Mouse (Mus musculus) ES-Bruce4 (cell line): ENCODE data around the gene Clns1a. TPM values are rescaled to one million over a fixed set of nuclear protein-coding genes. Genes with fewer than 3 reads are reported as not detected.
A peak's percentile ranks its signal among the peaks of the same experiment; 100 is the strongest.

Source experiments
- H3K27ac ChIP-seq: 2 replicates; pipeline ENCODE4 v1.5.1; 2012; ENCODE audit warnings: low read length, inconsistent platforms; ENCODE audit not compliant: insufficient read depth
- H3K27me3 ChIP-seq: 2 replicates; pipeline ENCODE4 v1.6.1; 2012; ENCODE audit warnings: mild to moderate bottlenecking, low read length, inconsistent platforms; ENCODE audit not compliant: control insufficient read depth, poor library complexity, insufficient read depth, severe bottlenecking
- H3K36me3 ChIP-seq: 2 replicates; pipeline ENCODE4 v1.6.1; 2012; ENCODE audit warnings: inconsistent platforms, mild to moderate bottlenecking, low read length, moderate library complexity; ENCODE audit not compliant: control insufficient read depth, poor library complexity, insufficient read depth, severe bottlenecking
- H3K4me1 ChIP-seq: one replicate; pipeline ENCODE4 v1.8.1; 2011; ENCODE audit warnings: low read length; ENCODE audit not compliant: control insufficient read depth, insufficient read depth
- H3K4me3 ChIP-seq: 2 replicates; pipeline ENCODE4 v1.5.1; 2011; ENCODE audit warnings: low read depth, mild to moderate bottlenecking, low read length
- H3K9ac ChIP-seq: 2 replicates; pipeline ENCODE4 v1.6.1; 2012; ENCODE audit warnings: low read depth, mild to moderate bottlenecking, inconsistent platforms; ENCODE audit not compliant: poor library complexity, severe bottlenecking
- H3K9me3 ChIP-seq: replicated peaks from 2 replicates; pipeline ENCODE4 v1.6.1; 2012; ENCODE audit warnings: mild to moderate bottlenecking, low read length, inconsistent platforms; ENCODE audit not compliant: control insufficient read depth, poor library complexity, insufficient read depth, severe bottlenecking
- CTCF ChIP-seq: IDR thresholded peaks from one replicate; pipeline ENCODE4 v1.8.1; 2011; ENCODE audit warnings: low read depth, low read length
- EP300 ChIP-seq: IDR thresholded peaks from 2 replicates; pipeline ENCODE4 v1.6.1; 2011; ENCODE audit warnings: low read depth, low read length; ENCODE audit not compliant: insufficient read depth
- POLR2A ChIP-seq: IDR thresholded peaks from one replicate; pipeline ENCODE4 v1.8.1; 2011; ENCODE audit warnings: low read length; ENCODE audit not compliant: insufficient read depth
- polyA plus RNA-seq: library from polyadenylated mRNA; stranded (reverse); fragments of >200 nt; gene quantifications from 2 replicates; pipeline ENCODE4 v1.2.4, GENCODE M21; 2011; ENCODE audit warnings: low read depth; ENCODE audit not compliant: missing spikeins, insufficient read depth, insufficient read length

Clns1a gene
- polyA plus RNA-seq, 1 experiment: 155 TPM

GRCm38 (mm10) chr7:97728666-97729614, 32.5 kb downstream of the Clns1a start:
- H3K27me3 ChIP-seq: no peaks in the 10 kb centered on the region
- TF ChIP-seq EP300 (no peak), CTCF (no peak), POLR2A (no peak)
- H3K4me3 ChIP-seq: no peak overlapping the region
- no peaks in the 10 kb centered on the region for H3K9me3 ChIP-seq
- H3K36me3 ChIP-seq: no peaks in the 10 kb centered on the region
- H3K4me1 ChIP-seq: peaks cover 3% of the 10 kb centered on the region
- H3K9ac ChIP-seq: no peak overlapping the region
- H3K27ac ChIP-seq: no peak overlapping the region

GRCm38 (mm10) chr7:97730427-97730826, 34.0 kb downstream of the Clns1a start:
- H3K27ac ChIP-seq: no peak overlapping the region
- peaks cover 3% of the 10 kb centered on the region for H3K4me1 ChIP-seq
- H3K9me3 ChIP-seq: no peaks in the 10 kb centered on the region
- no peak overlapping the region for H3K9ac ChIP-seq
- no peaks in the 10 kb centered on the region for H3K36me3 ChIP-seq
- TF ChIP-seq CTCF (no peak), EP300 (no peak), POLR2A (no peak)
- H3K27me3 ChIP-seq: no peaks in the 10 kb centered on the region
- no peak overlapping the region for H3K4me3 ChIP-seq

- Histone ChIP-seq H3K36me3 (no peaks in the 10 kb centered on the region), H3K4me1 (no peaks in the 10 kb centered on the region), H3K9me3 (no peaks in the 10 kb centered on the region), H3K27ac (no peak overlapping the region), H3K27me3 (no peaks in the 10 kb centered on the region), H3K4me3 (no peak overlapping the region), H3K9ac (no peak overlapping the region)
- TF ChIP-seq EP300: no peak
- no peak for TF ChIP-seq POLR2A
- TF ChIP-seq CTCF: no peak
These were observed 37.2 kb downstream of the Clns1a start for GRCm38 (mm10) chr7:97733606-97734005.

- no peaks in the 10 kb centered on the region for H3K27me3 ChIP-seq
- no peak overlapping the region for H3K4me3 ChIP-seq
- H3K9ac ChIP-seq: no peak overlapping the region
- no peak for TF ChIP-seq EP300
- TF ChIP-seq POLR2A: no peak
- no peak for TF ChIP-seq CTCF
- no peak overlapping the region for H3K27ac ChIP-seq
- no peaks in the 10 kb centered on the region for H3K36me3 ChIP-seq
- no peaks in the 10 kb centered on the region for H3K4me1 ChIP-seq
- no peaks in the 10 kb centered on the region for H3K9me3 ChIP-seq
These were observed 38.6 kb downstream of the Clns1a start for GRCm38 (mm10) chr7:97735021-97735420.

- no peak overlapping the region for H3K9ac ChIP-seq
- TF ChIP-seq POLR2A (no peak), CTCF (no peak), EP300 (no peak)
- no peaks in the 10 kb centered on the region for H3K9me3 ChIP-seq
These were observed 39.5 kb downstream of the Clns1a start for GRCm38 (mm10) chr7:97735886-97736420.

GRCm38 (mm10) chr7:97737256-97737637, 40.8 kb downstream of the Clns1a start:
- H3K4me1 ChIP-seq: peaks cover 2% of the 10 kb centered on the region
- H3K27ac ChIP-seq: no peak overlapping the region
- H3K4me3 ChIP-seq: peak overlapping the region; percentile 90
- H3K27me3 ChIP-seq: no peaks in the 10 kb centered on the region
- no peaks in the 10 kb centered on the region for H3K36me3 ChIP-seq
- TF ChIP-seq CTCF (no peak), EP300 (no peak), POLR2A (no peak)
- no peaks in the 10 kb centered on the region for H3K9me3 ChIP-seq
- H3K9ac ChIP-seq: peak overlapping the region; percentile 10

More at GRCm38 (mm10) chr7:97735886-97736420, 39.5 kb downstream of the Clns1a start:
- H3K27me3 ChIP-seq: no peaks in the 10 kb centered on the region
- H3K36me3 ChIP-seq: no peaks in the 10 kb centered on the region
- no peaks in the 10 kb centered on the region for H3K4me1 ChIP-seq
- H3K27ac ChIP-seq: no peak overlapping the region
- H3K4me3 ChIP-seq: no peak overlapping the region
